Mouse (Mus musculus) activated CD4-positive, CD25-positive, alpha-beta regulatory T cell (primary cell): Measurements from ENCODE around the gene Trmt10a. TPM values are rescaled to one million over a fixed set of nuclear protein-coding genes. Genes with fewer than 3 reads are reported as not detected.

Source experiments
- polyA plus RNA-seq, 2 experiments: library from polyadenylated mRNA; unstranded; fragments of 100-300 nt; shearing (Covaris generic); gene quantifications; one replicate each; pipeline ENCODE4 v1.2.1; 2017

Gene Trmt10a
- polyA plus RNA-seq = 1 to 10 TPM; 4.7 to 7.5 TPM

GRCm38 (mm10) chr3:138143315-138144059 is at the start of gene Trmt10a:
Trmt10a (plus strand) TSS chr3:138143448.

GRCm38 (mm10) chr3:138144642-138145171 is 1.5 kb downstream of the Trmt10a start, which contains the start of gene Mttp:
Mttp (minus strand) TSS chr3:138144968.

GRCm38 (mm10) chr3:138193683-138194302 is 50.5 kb downstream of the Trmt10a start, which contains the start of gene 4930579F01Rik:
4930579F01Rik (minus strand) TSS chr3:138193825.

Other genes starting within 250 kb of the Trmt10a start
- gene Lamtor3, start 224.9 kb upstream of the Trmt10a start, polyA plus RNA-seq = 10 to 100 TPM; 70.8 to 76.7 TPM
- 100 to 1,000 TPM in 1 of 2 experiments, 10 to 100 TPM in 1; 89.7 to 113 TPM for gene Dapp1, start 161.9 kb upstream of the Trmt10a start, polyA plus RNA-seq
- gene 1110002E22Rik, start 78.4 kb upstream of the Trmt10a start, polyA plus RNA-seq = under 1 TPM in 1 of 2 experiments, not detected in 1; 0.34 TPM
- gene Gm5105, start 76.1 kb upstream of the Trmt10a start, polyA plus RNA-seq = not detected
- 1 to 10 TPM; 2.6 to 2.9 TPM for gene Mttp, start 1.5 kb downstream of the Trmt10a start, polyA plus RNA-seq
- not detected for gene 4930579F01Rik, start 50.4 kb downstream of the Trmt10a start, polyA plus RNA-seq
- under 1 TPM in 1 of 2 experiments, not detected in 1; 0.29 TPM for gene Adh7, start 74.3 kb downstream of the Trmt10a start, polyA plus RNA-seq
- 1 to 10 TPM in 1 of 2 experiments, under 1 TPM in 1; 0.98 to 4.3 TPM for gene Adh1, start 117.5 kb downstream of the Trmt10a start, polyA plus RNA-seq
- not detected for gene Adh6a, start 169.8 kb downstream of the Trmt10a start, polyA plus RNA-seq
- under 1 TPM in 1 of 2 experiments, not detected in 1; 0.06 TPM for gene Adh6b, start 198.3 kb downstream of the Trmt10a start, polyA plus RNA-seq